Mouse (Mus musculus) G1E (cell line): ENCODE results near the gene Rictor.

Experiments
- CTCF ChIP-seq: IDR thresholded peaks from 2 replicates; pipeline ENCODE4 v1.5.1; 2012; ENCODE audit warnings: low read depth, low read length, inconsistent platforms, mixed read lengths
- GATA1 ChIP-seq: IDR thresholded peaks from 2 replicates; pipeline ENCODE4 v1.6.1; 2012; ENCODE audit warnings: borderline replicate concordance, low read length, inconsistent platforms, mixed read lengths
- GATA2 ChIP-seq: IDR thresholded peaks from 2 replicates; pipeline ENCODE4 v1.6.1; 2012; ENCODE audit warnings: low read depth, low read length, inconsistent platforms, borderline replicate concordance

DNA sequence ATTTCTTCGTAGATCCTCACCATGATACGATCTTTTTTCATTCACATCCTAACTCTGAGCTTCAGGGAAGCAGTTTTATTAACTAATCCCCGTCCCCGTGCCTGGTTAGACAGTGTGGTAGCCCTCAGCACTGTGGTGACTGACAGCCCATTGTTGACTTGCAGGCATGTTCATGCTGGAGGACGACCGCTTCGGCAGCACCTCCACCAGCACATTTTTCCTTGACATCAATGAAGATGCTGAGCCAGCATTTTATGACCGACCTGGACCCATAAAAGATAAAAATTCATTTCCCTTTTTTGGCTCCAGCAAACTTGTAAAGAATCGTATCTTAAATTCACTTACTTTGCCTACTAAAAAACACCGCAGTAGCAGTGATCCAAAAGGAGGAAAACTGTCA lies 78.0 kb downstream of the Rictor start:
- TF ChIP-seq CTCF: no peak
- no peak for TF ChIP-seq GATA1
- TF ChIP-seq GATA2: no peak
